Mouse (Mus musculus) brain, embryonic 14.5 days (tissue): Measurements from ENCODE around the gene Nfia.

ENCODE experiments used
- CTCF ChIP-seq: fragments of 200-500 bp; IDR thresholded peaks from 2 replicates; pipeline ENCODE4 v1.5.1; 2012; ENCODE audit warnings: inconsistent platforms, mild to moderate bottlenecking, moderate library complexity, borderline replicate concordance; ENCODE audit not compliant: insufficient read depth, insufficient read length; ENCODE audit errors: extremely low read depth
- POLR2A ChIP-seq: fragments of 200-500 bp; IDR thresholded peaks from 2 replicates; pipeline ENCODE4 v1.6.1; 2012; ENCODE audit warnings: mild to moderate bottlenecking, inconsistent platforms, borderline replicate concordance; ENCODE audit not compliant: poor library complexity, insufficient read depth, insufficient read length, severe bottlenecking; ENCODE audit errors: extremely low read depth

DNA sequence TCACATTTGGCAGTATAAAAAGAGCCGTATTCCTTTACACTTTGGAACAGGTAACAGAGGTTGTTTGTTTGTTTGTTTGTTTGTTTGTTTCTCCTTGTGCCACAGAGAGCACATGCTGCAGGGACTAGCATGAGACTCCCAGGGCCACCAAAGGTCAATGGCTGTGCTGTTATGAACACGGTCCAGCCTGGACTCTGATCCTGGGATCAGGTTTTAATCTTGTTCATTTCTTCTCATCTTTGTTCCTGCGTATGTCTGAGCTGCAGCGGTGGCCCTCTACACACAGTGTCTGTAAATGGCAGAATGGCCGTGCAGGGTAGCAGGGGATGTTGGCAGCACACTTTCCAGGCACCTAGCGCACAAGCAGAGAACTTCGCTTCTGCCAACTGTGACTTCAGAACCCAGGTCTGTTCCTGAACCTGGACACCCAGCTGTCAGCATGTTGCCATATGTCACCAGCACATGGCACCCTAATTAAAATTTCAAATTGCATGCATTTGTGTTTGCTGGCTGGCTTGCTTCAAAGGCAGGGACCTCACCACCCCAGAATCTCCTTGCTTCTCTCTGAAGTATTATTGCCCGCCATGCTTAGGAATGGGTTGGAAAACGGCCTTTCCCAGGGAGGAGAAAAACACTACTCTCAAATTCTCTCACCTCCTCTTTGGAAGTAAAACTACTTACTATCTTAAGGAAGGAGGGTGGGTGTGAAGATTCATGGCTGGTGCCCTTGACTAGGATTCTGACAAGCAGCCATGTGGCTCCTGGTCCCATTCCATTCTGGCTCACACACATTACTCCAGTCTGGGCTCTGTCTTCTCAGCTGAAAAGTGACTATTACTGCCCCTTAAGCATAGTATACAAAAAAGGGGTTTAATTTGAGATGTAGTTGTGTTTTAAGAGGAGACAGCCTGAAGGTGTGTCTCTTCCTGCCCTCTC lies 107.9 kb downstream of the Nfia start:
- TF ChIP-seq CTCF (no peak), POLR2A (no peak)
